Mouse (Mus musculus): ENCODE results near the gene Lhpp.
A peak's percentile ranks its signal among the peaks of the same experiment; 100 is the strongest.
"Not testable (repeated sequence)": the region's sequence is repeated elsewhere in the genome, so short reads cannot be mapped to it uniquely, and the experiment has no call there.

The Lhpp gene

DNA sequence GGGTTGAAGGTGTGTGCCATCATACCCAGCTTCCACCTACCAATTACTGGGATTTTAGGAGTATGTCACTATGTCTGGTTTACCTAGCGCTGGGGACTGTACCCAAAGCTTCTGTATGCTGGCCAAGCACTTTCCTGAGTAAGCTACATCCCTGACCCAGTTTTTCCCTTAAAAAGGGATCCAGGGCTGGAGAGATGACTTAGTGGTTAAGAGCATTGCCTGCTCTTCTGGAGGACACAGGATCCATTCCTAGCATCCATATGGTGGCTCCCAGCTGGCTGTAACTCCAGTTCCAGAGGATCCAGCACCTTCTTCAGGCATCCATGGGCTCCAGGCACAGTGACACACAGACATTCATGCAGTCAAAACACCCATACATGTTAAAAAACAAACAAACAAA, 36.1 kb downstream of the Lhpp start:
- DNase-seq (ENCODE audit: low read depth), result no peak

DNA sequence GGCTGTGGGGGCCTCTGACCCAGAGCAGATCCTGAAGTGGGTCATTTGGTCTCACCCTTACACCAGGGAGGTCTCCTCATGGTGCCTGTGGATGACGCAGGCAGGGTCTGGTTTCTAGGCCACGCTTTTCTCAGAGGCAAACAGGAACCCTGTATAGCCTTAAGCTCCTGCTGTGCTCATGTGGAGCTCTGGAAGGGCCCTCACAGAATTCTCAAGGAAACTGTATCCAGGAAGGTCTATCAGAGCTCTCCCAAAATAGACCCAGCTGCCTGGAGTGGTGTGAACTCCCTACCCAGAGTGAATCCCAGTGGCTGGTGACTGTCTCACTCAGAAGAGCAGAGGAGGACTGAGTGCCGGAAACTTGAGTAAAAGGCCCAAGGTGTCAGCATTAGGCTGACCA, 44.0 kb downstream of the Lhpp start:
- no peak for DNase-seq (ENCODE audit: low read depth)

DNA sequence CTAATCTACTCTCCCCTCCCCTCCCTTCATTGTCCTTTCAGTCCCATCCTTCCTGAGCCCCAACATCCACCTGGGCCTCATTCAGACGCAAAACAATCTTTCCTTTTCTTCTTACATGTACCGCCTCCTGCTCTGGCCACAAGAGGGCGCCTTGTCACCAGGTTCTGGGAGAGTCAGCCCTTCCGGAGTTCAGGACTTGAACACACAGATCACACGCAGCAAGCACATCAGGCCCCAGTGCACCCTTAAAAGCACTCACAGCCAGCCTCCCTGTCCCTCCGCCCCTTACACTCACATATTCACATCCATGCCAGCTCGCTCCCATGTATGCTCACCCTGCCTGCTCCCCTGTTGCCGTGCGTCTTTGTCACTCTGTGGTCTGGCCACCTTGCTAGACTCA, 45.6 kb downstream of the Lhpp start:
- DNase-seq (ENCODE audit: low read depth), result peak; percentile 84

DNA sequence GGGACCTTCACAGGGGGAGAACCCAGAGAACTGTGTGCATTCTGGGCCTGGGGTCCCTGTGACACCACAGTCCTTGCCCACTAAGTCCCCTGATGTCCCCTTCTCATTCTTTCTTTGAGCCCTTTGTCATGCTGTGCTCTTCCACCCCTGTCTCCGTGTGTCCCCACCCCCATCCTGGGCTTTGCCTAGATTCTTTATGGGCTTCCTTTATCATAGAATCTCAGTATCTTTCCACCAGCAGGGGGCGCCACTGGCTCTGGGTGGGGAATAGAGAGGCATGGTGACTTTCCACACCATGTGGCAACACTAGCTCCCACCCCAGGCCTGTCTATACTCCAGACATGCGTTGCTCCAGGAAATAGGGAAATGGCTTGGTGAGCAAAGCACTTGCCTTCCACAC, 46.1 kb downstream of the Lhpp start:
- DNase-seq (ENCODE audit: low read depth), result peak; percentile 74

DNA sequence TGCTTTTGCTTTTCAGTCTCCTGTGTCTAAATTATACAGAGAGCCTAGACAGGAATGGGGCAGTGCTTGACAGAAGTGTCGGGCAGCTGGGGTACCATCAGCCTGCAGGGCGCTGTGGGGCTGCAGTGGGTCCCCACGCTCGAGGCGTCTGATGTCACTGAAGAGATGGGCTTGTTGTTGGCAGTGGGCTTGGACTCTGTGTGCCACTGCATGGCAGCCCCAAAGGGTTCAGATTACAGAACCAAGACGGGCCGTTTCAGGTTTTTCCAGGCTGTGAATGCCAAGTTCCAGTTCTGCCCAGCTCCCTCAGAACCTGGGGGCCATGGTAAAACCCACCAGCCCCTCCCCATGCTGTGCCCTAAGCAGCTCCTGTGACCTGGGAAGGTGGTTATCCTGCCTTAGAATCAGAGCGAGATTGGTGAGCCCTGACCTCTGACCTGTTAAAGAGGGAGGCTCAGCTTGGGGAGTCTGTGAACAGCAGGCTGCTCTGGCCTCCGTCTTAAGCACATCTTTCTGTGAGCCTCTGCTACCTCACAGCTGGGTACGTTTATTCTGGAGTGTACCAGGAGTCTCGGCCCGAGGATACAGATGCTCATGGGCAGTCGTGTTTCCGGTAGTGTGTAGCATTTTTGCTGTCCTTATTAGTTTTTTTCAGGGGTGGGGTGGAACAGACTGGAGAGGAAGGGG, 47.1 kb downstream of the Lhpp start:
- no peak for DNase-seq (ENCODE audit: low read depth)

DNA sequence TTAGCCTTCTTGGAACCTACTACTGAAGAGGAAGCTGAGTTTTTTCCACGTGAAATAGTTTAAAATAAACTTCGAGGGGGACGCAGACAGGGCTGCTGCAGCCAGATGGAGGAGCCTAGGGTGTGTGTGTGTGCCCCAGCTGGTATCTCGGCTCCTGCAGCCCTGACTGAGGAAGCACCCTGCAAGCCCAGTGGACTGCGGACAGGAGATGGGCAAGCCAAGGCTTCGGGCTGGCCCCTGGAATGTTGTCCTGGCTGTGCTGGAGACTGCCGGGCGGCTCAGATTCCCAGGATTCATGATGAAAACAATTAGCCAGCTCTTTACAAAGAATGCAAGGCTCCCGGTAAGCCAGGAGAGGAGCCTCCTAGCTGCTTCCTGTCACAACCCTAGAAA, 47.6 kb downstream of the Lhpp start:
- DNase-seq (ENCODE audit: low read depth), result no peak

DNA sequence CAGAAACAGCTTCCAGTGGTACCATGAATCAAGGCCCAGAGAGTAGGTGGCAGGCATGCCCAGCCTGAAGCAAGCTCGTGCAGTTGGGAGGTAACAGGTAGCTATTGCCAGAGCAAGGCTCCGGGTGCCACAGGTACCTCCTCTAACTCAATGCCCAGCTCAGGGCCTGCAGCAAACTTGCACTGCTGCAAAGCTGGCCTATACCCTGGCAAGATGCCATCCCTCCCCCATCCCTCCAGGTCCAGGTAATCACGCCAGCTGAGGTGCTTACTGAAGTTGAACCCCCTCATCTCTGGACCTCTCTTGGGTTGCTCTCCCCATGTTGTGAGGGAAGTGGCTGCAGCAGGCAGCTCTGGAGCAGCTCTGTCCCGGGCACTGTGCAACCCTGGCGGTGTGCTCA, 48.2 kb downstream of the Lhpp start:
- DNase-seq (ENCODE audit: low read depth), result no peak

DNA sequence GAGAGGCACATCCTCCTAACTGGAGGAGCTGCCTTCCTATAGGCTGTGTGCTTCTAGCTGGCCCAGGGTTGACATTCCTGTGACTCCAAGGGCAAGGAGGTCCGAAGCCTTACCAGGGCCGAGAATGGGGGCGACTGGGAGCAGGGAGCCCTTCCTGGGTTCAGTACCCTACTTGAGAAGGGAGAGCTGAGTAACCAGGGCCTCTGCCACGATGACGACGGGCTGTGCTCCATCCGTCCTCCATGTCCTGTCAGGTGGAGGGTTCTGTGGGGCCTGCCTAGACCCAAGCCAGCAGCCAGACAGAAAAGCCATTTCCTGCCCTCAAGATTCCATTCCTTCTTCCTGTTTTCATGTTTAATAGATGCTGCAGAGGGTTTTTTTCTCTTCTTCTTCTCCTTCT, 49.2 kb downstream of the Lhpp start:
- DNase-seq (ENCODE audit: low read depth), result no peak

DNA sequence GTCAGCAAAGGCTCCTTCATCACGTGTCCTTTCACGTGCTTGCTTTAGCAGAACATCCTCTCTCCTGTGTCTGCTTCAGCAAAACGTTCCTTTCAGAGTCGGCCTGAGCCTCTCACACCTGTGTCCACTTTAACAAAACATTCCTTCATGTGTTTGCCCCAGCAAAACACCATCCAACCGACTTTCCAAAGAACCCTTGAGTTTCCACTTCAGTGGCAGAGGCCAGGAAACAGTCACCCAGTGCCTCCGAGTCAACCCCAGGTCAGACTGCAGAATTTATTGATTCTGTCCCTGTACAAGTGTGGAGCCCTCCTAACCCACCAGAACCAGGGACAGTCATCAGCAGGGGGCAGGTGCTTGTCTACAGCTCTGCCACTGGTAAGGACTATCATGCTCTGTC, 52.4 kb downstream of the Lhpp start:
- DNase-seq (ENCODE audit: low read depth), result not testable (repeated sequence)

DNA sequence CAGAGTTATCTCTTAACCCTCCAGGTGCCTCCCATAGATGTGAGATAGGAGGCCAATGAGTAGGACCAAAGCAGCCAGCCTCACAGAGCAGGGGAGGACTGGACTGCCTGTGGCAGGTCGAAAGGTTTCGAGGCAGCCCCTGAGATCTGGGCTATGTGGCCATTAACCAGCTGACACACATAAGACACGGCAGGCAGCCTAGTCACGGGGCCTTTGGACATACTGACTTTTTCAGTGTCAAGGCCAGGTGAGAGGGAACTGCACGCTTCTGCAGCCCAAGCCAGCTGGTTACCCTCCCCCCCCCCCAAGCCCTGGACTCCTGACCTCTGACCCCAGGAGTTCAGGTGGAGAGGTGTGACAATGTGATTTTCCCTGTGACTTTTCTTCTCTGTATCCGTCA, 54.4 kb downstream of the Lhpp start:
- DNase-seq (ENCODE audit: low read depth), result no peak

DNA sequence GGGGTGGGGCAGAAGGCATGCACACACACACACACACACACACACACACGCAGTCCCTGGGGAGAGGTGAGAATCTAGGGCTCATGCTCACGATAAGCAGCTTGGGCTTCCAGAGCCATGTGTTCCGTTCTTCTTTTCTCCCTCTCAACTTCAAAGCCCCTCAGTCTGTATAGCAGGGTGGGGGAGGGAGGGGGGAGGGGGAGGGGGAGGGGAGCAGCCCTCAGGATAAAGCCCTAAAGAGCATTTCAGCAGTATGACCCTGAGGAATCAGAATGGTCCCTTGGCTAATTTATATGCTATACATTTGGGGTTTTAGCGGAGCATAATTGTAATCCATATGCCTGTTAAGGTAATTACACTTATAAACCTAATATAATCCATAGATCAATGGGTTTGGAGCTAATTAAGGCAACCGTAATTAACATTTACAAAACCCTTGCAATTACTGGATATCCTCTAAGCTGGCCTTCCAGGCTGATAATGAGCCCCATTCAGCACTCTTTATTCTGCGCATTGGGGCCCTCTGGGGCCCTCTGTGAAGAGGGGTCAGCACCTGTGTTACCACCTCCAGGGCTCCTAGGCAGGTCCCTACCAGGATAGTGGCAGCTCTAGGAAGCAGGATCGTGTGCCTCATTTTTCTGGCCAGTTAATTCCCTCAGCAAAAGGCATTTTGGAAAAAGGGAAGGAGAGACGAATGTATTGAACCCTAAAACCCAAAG, 55.4 kb downstream of the Lhpp start:
- DNase-seq (ENCODE audit: low read depth), result no peak

DNA sequence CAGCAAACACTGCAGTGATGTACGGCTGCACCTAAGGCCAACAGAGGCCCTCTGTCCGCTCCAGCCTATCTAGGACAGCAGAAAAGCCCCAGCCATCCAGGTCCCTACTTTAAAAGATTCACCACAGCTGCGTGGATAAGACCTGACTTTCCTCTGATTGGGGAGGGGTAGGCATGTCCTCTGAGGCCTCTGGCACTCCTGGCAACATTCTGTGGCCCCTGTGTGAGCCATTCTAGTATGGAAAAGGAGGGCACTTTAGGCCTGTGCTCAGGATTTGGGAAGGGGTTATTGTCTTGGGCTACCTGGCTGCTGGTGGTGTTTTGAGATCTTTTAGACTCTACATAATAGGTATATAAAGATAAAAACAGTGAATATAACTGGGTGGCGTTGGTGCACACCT, 56.1 kb downstream of the Lhpp start:
- no peak for DNase-seq (ENCODE audit: low read depth)

DNA sequence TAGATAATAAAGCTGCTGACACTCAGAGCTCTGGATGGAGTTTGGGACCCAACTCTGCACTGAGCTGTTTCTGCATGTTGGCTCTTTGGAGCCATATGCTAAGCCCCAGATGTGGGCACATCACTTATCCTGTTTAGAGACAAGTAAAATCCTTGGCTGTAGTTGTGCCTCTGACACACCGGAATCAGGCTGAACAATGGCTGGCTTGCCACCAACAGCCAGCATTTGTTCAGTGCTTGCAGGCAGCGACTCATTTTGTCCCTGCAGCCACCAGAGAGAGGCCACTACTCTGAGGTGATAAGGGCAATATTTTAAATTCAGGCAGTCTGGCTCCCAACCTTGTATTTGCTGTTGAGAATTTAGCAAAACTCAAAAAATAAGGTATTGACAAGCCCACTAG, 58.2 kb downstream of the Lhpp start:
- DNase-seq (ENCODE audit: low read depth), result no peak

DNA sequence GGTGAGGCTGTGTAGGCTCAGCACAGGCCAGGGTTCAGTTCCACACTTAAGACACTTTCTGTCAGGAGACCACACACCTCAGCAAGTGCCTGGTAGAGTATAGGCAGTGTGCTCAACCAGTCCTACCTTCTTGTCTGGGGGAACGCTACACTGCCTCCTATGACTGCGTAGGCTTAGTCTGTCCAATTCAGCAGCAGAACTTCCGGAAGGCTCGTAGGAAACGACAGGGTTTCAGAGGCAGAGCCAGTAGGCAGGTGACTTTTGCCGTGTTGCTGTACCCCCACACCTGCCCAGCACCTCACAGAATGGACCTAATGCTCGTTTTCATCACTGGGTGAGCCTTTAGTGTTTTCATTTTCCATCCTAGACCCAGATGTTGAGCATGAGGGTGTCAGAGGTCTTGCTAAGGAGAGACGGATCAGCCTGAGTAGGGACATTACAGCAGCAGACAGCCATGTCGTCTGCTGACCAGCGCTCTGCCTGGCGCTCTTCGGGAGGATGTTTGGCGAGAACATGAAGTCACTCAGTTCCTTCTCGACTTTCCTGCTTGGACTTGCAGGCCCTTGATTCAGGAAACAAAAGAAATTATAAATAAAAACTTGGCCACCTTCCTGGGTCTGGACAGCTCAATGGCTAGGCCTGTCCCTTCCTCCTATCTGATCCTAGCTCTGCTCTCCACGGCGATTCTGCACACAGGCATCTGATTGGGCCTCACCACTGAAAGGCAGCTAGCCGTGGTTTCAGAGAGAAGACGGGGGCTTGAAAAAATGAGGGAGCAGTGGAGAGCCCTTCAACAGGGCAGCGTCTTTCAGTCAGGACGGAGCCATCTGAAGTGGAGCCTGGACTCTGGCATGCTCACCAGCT, 59.8 kb downstream of the Lhpp start:
- DNase-seq (ENCODE audit: low read depth), result no peak

DNA sequence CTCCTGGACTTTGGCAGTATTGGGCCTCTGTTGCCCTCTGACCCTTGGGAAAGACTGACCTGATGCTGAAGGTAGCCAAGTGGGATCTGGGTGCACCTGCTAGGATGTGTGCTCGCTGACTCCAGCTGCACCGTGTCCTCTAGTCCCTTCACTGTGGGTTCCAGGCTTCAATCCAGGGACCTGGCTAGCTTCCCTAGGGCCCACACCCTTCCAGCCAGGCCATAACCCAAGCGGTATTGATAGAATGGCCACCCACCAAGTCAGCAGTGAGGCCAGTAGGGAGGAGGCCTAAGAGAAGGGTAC, 60.4 kb downstream of the Lhpp start:
- DNase-seq (ENCODE audit: low read depth), result no peak

DNA sequence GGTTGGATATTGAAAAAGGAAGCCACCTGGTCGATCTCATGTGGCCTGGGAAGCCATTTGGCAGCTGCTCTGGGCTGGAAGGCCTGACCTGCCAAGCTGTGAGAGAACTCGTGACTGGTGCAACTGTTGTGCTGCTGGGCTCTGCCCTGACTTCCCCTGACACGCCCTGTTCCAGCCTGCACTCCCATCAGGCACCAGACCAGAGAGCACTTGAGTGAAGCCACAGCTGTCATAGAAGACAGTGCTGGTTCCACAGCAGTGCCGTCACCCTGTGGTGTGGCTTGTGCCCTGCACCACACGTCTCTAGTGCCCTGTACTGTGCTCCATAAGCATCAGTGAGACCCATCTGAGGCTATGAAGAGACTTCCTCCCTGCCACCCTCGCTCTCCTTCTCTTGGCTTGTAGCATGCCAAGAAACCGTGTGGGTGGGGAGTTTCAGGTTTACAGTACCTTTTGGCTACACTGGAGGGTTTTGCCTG, 62.1 kb downstream of the Lhpp start:
- no peak for DNase-seq (ENCODE audit: low read depth)

DNA sequence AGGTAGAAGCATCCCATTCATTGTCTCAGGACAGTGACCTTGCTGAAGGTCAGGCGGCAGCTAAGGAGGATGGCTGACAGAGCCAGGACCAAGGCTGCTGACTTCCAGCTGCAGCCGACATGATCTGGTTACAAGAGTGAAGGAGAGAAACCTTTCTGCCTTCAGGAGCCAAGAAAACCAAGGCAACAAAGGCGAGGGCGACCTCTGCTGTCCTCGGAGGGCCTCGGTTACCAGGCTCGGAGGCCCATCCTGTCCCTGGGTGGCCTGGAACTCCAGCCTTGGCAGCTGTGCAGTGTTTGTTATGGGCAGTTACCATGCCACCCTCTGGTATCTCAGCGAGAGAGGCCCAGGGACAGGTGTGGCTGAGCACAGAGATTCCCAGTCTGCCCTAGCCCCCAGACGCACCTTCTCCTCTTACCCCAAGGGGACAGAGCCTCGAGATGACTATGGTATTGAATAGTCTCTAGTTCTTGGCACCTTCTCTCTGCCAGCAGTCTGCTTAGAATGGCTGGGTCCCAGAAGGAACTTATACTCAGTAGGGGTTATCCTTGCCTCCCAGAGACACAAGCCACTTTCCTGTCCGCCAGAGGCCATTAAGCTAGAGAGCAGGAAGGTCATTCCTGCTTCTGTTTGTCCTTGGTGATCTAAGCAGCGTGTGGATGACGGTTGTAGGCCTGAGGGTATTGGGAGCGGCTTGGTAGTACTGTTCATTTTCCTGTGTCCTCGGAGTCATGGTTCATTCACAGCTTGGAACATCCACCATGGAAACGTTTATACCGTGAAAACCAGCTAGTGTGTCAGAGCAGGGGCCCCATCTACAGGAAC, 63.7 kb downstream of the Lhpp start:
- DNase-seq (ENCODE audit: low read depth), result no peak

DNA sequence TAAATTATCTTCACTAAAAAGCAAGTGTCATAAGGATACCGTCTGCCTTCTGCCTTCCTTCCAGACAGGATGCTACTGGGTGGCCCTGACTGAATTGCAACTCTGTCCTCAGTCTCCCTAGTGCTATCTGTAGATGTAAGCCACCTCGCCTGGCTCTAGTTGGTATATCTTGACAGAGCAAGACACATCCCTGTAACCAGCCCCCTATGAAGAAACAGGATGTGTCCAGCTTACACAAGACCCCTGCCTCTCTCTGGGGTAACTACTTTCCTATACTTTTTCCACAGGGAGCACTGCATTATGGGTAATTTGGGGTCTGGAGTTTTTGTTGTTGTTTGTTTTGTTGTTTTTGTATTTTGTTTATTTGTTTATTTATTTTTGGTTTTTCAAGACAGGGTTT, 65.5 kb downstream of the Lhpp start:
- no peak for DNase-seq (ENCODE audit: low read depth)

DNA sequence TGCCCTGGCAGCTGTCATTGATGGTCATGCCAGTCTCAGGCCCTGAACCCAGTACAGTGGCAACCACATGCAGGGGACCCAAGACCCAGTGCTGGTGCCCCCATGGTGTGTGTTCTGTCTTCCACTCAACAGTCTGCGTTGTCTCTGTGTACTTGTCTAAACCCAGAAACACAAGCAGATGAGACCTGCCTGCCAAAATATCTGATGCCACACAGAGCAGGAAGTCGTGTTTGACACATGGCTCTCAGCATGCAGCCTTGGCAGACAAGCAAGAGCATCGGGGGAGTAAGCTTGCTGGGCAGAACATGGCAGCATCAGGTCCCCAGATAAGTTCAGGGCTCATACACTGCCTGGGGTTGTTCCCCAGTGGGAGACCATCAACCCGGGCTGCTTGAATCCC, 68.7 kb downstream of the Lhpp start:
- no peak for DNase-seq (ENCODE audit: low read depth)

DNA sequence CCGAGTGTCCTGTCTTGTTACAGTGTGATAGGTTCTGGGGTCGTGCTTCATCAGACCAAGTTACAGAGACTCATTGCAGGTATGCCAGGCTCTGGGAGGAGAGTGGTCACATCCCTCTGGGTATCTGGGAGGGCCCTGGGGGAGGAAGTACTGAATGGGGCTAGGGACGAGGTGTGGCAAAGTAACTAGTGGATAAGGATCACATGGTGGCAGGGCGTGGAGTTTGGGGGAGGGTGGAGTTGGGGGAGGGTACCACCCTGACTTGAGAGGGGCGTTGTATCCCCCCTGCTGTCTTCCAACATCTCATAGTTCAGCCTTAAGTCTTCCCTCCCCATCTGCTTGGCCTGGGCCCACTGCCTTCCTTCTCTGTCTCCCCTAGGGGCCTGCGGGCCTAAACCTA, 69.1 kb downstream of the Lhpp start:
- DNase-seq (ENCODE audit: low read depth), result no peak

DNA sequence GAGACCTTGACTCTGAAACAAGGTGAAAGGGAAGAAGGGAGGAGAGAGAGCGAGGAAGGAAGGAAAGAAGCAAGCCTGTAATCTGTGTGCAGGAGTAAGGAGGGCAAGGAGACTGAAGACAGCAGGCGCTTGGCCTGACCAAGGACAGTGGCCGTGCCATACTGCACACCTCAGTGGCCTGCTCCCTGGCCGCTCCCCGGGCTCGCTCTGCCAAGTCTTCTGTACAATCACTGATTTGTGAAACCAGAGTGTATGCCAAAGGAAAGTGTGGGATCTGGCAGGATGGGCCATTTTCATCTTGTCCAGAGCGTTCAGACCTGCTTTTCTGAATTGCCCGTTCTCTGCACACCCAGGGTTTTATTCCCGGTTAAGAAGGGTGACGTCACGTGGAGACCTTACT, 70.9 kb downstream of the Lhpp start:
- no peak for DNase-seq (ENCODE audit: low read depth)

DNA sequence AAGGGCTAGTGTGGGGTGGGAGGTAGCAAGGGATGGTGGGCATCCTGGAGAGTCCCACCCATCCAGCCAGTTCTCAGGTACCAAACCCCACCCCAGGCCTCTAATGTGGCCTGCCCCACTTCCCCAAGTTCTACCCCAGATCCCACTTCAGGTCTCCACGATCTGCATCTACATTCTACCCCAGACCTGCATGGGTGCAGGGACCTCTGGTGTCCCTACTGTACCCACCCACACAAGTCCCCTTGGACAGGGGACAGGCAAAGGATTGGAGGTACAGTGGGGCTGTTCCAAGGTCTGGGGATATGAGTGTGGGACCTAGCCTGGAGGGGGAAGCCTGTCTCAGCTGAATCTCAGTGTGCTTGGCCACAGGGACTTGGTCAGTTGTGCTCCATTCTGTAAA, 71.4 kb downstream of the Lhpp start:
- no peak for DNase-seq (ENCODE audit: low read depth)

Measured in c-Kit-positive CD71-positive TER-119-negative erythroid progenitor cells, embryonic 14.5 days (primary cell).